Mouse (Mus musculus) heart, embryonic 12.5 days (tissue): Measurements from ENCODE around the gene Muc16. TPM values are rescaled to one million over a fixed set of nuclear protein-coding genes. Genes with fewer than 3 reads are reported as not detected.

ENCODE experiments used
- ATAC-seq: fragments of 200-750 bp; cut with Nextera tagmentation; 2 replicates; pipeline ENCODE4 v1.8.0; 2017; ENCODE audit warnings: moderate TSS enrichment, moderate library complexity; ENCODE audit not compliant: insufficient number of reproducible peaks, low FRiP score
- H3K27ac ChIP-seq: fragments of 300-500 bp; sonication (generic); 2 replicates; pipeline ENCODE4 v1.5.1; 2016; ENCODE audit warnings: mild to moderate bottlenecking, moderate library complexity; ENCODE audit not compliant: poor library complexity, severe bottlenecking
- H3K27me3 ChIP-seq: fragments of 300-500 bp; sonication (generic); replicated peaks from 2 replicates; pipeline ENCODE4 v1.6.1; 2016; ENCODE audit warnings: mild to moderate bottlenecking, moderate library complexity
- H3K36me3 ChIP-seq: fragments of 300-500 bp; sonication (generic); 2 replicates; pipeline ENCODE4 v1.6.1; 2016; ENCODE audit warnings: mild to moderate bottlenecking, moderate library complexity
- H3K4me1 ChIP-seq: fragments of 300-500 bp; sonication (generic); replicated peaks from 2 replicates; pipeline ENCODE4 v1.6.1; 2016; ENCODE audit warnings: mild to moderate bottlenecking
- H3K4me2 ChIP-seq: fragments of 300-500 bp; sonication (generic); 2 replicates; pipeline ENCODE4 v1.6.1; 2016; ENCODE audit warnings: mild to moderate bottlenecking, moderate library complexity
- H3K4me3 ChIP-seq: fragments of 300-500 bp; sonication (generic); 2 replicates; pipeline ENCODE4 v1.5.1; 2016; ENCODE audit warnings: mild to moderate bottlenecking
- H3K9ac ChIP-seq: fragments of 300-500 bp; sonication (generic); 2 replicates; pipeline ENCODE4 v1.6.1; 2016; ENCODE audit warnings: mild to moderate bottlenecking, moderate library complexity
- H3K9me3 ChIP-seq: fragments of 300-500 bp; sonication (generic); replicated peaks from 2 replicates; pipeline ENCODE4 v1.6.1; 2016; ENCODE audit warnings: mild to moderate bottlenecking, moderate library complexity
- WGBS: fragments of 180-500 bp; shearing (Covaris S2); methylation state at CpG from one replicate; pipeline ENCODE4 v1.1.7; 2016; 5-methylcytosine and 5-hydroxymethylcytosine counted together
- polyA plus RNA-seq: library from polyadenylated mRNA; unstranded; fragments of >200 nt; fragmentation: Nextera tagmentation; extraction: Ambion mirVana; gene quantifications from 2 replicates; pipeline ENCODE4 v1.2.1, GENCODE M21; 2016

Gene Muc16
- polyA plus RNA-seq, result 1.7 TPM in 2 replicates

DNA sequence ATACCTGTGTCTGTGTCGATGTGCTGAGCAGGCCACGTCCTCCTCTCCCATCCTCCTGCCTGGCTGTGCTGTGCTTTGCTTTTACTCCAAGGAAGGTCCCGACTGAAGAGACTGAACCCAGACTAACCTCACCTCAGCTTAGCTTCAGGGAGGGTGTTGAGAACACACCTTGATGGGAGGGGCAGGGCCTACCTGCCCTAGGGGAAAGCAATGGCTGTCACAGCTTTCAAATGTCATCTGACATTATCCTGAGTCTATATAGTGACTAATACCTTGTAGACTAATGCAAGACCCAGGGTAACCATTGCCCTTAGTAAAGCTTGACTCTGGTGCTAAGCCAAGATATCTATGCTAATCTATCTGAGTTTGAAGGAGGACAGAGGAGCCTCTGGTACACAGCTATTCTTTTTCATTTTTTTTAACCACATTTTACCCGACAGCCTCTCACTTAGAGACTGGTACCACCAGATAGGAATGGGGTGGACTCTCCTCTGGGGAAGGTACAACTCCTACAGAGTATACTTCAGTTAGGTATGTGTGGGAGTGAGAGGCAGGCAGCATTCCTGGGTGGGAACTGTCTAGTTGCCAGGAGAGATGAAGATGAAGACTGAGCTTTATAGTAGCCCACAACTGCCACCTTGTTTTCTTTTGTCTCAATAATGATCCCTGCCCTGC is at the start of gene Muc16:
TSS of gene Muc16 (minus strand) at position 51 of the 675 bp plus-strand sequence.
- no peak for ATAC-seq
- WGBS, result 63% methylated on average over 4 of the region's 4 CpGs
- no peak within 1 kb of the TSS for H3K4me2 ChIP-seq
- H3K9me3 ChIP-seq, result no peaks in the 10 kb centered on the region
- H3K27me3 ChIP-seq, result no peaks in the 10 kb centered on the region
- no peak within 1 kb of the TSS for H3K9ac ChIP-seq
- no peaks in the 10 kb centered on the region for H3K36me3 ChIP-seq
- no peak within 1 kb of the TSS for H3K4me3 ChIP-seq
- no peaks in the 10 kb centered on the region for H3K4me1 ChIP-seq
- no peak within 1 kb of the TSS for H3K27ac ChIP-seq

DNA sequence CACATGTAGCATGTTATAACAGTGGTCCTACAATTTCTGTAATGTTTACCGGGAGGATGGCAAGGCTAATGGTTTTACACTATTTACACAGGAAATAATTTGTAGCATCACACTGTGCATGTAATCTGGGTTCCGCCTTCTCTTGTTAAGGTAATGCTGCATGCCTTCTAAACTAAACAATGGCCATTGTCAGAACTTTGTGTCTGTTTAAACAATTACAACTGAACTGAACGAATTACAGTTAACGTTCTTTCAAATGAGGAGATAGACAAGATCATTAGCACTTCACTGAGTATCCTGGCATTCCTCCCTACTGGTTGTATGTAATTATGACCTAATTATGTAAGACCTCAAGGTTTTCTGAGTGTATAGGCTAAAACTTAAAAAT is 48.4 kb upstream of the Muc16 start:
- H3K27ac ChIP-seq, result no peak overlapping the region
- no peaks in the 10 kb centered on the region for H3K36me3 ChIP-seq
- 54% methylated on average over 4 of the region's 4 CpGs for WGBS
- H3K4me2 ChIP-seq, result no peak overlapping the region
- no peak overlapping the region for H3K9ac ChIP-seq
- H3K4me1 ChIP-seq, result 0 out of 2 replicates have a peak, but pooled peaks cover 4% of the 10 kb centered on the region
- H3K27me3 ChIP-seq, result no peaks in the 10 kb centered on the region
- no peak overlapping the region for H3K4me3 ChIP-seq
- ATAC-seq, result no peak
- H3K9me3 ChIP-seq, result no peaks in the 10 kb centered on the region

DNA sequence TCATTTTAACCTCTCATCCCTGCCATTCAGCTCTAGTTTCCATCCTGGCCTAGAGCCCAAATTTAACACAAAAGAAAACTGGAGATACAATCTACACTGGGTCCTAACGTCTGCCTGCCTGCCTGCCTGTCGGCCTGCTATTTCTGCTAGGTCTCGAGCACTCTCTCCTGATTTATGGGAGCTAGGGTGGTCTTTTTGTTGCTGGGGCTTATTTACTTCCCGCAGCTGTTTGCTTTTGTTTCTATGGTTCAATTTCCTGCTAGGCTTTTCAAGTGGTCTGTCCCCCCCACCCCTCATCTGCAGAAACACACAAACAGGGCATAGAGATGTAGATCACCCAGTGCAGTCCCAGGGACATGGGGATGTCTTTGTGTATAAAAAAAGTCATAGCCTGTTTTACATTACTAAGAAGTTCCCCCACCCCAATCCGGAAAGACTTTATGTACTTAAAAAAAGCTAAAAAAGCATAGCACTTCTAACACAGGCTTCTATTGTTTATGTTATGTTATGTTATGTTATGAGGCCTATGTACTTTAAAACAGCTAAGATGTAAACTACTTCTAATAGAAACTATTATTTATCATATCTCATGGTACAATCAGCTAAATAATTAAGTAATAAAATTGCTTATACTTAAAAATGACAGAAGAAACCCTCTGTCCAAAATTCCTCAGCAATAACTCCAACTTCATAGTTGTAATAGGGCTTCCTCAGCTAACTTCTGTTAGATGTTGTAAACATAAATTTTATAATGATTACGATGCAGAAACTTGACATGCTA is 47.8 kb upstream of the Muc16 start:
- H3K4me1 ChIP-seq, result 0 out of 2 replicates have a peak, but pooled peaks cover 4% of the 10 kb centered on the region
- H3K27ac ChIP-seq, result no peak overlapping the region
- H3K9ac ChIP-seq, result no peak overlapping the region
- no peaks in the 10 kb centered on the region for H3K9me3 ChIP-seq
- no peaks in the 10 kb centered on the region for H3K36me3 ChIP-seq
- no peak overlapping the region for H3K4me2 ChIP-seq
- H3K4me3 ChIP-seq, result no peak overlapping the region
- no peaks in the 10 kb centered on the region for H3K27me3 ChIP-seq
- ATAC-seq, result no peak
- 37% methylated on average over 6 of the region's 6 CpGs for WGBS

DNA sequence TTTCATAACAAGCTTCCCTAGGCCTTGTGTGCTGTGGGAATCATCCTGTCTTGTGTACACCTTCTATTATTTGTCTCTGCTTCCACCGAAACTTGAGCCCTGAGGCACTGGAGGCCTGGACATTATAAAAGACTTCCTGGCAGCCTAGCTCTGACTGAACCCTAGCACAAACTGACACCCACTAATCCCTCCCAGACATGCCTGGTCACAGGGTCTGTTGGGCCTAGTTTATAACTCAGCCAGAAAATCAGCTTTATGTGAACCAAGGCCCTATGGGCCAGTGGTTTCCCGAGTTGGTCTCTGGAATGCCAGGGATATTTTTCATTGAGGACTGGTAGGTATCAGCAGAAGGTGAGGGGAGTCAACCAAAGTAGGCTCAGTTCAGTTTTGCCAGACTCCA is 46.7 kb upstream of the Muc16 start:
- ATAC-seq, result no peak
- Histone ChIP-seq H3K36me3 (no peaks in the 10 kb centered on the region), H3K9me3 (no peaks in the 10 kb centered on the region), H3K27me3 (no peaks in the 10 kb centered on the region), H3K4me2 (no peak overlapping the region), H3K4me3 (no peak overlapping the region), H3K4me1 (0 out of 2 replicates have a peak, but pooled peaks cover 4% of the 10 kb centered on the region), H3K27ac (no peak overlapping the region), H3K9ac (no peak overlapping the region)
- 41% methylated on average over 2 of the region's 2 CpGs for WGBS

DNA sequence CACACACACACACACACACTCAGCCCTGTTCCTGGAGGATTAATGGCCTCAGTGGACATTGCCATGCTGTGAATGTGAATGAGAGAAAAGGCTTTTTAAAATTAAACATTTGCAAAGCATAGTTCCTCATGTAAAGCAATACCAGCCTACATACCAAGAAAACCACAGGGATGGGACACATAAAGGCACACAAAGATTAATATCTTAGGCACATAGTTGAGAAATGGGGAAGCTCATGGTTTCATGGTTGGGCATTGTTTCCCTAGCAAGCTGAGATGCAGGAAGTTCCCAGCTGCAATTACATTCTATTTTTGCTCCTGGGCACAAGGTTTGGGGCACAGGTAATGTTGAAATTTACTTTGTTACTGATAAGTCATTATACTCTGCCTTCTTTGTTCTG is 31.3 kb upstream of the Muc16 start:
- no peak for ATAC-seq
- H3K4me3 ChIP-seq, result no peak overlapping the region
- no peaks in the 10 kb centered on the region for H3K9me3 ChIP-seq
- no peak overlapping the region for H3K27ac ChIP-seq
- no peaks in the 10 kb centered on the region for H3K36me3 ChIP-seq
- H3K4me1 ChIP-seq, result no peaks in the 10 kb centered on the region
- H3K4me2 ChIP-seq, result no peak overlapping the region
- no peaks in the 10 kb centered on the region for H3K27me3 ChIP-seq
- H3K9ac ChIP-seq, result no peak overlapping the region

DNA sequence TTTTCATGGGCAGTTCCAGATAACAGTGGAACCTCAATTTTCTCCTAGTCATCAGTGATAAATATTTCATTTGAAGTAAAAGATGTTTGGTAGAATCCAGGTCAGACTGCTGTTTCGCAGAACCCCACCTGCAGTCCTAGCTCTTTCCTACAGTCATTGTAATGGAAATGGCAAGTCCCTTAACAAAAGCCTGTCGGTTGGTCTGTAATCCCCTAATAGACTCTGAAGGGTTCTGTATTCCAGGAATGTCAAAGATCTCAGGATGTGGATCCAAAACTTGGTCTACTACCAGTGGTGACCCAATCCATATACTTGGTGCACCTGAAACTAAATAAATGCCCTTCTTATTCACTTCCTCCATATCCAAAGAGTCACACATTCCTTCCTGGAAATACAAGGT is 76.0 kb downstream of the Muc16 start:
- WGBS, result 68% methylated on average over 2 of the region's 2 CpGs

DNA sequence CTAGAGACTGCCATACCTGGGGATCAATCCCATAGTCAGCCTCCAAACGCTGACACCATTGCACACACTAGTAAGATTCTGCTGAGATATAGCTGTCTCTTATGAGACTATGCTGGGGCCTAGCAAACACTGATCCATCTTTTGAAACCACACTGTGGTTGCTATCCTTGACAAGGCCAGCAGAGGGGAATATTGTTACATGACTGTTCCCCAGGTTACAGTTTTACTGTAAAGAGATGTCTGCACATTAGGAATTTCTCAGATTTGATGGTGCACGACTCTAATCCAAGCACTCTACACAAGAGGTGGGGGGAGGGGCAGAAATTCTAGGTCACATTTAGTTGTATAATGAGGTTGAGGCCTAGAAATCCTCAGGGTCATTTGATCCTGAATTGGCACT is 166.2 kb downstream of the Muc16 start:
- Histone ChIP-seq H3K4me2 (no peak overlapping the region), H3K27me3 (no peaks in the 10 kb centered on the region), H3K4me1 (no peaks in the 10 kb centered on the region), H3K9ac (no peak overlapping the region), H3K4me3 (no peak overlapping the region), H3K9me3 (no peaks in the 10 kb centered on the region), H3K36me3 (no peaks in the 10 kb centered on the region), H3K27ac (no peak overlapping the region)
- WGBS, result 46% methylated on average over 2 of the region's 2 CpGs
- no peak for ATAC-seq

More for the DNA sequence above, 76.0 kb downstream of the Muc16 start:
- Histone ChIP-seq H3K4me1 (no peaks in the 10 kb centered on the region), H3K4me2 (no peak overlapping the region), H3K4me3 (no peak overlapping the region), H3K27me3 (no peaks in the 10 kb centered on the region), H3K36me3 (no peaks in the 10 kb centered on the region), H3K9ac (no peak overlapping the region), H3K27ac (no peak overlapping the region), H3K9me3 (no peaks in the 10 kb centered on the region)
- ATAC-seq, result no peak

DNA sequence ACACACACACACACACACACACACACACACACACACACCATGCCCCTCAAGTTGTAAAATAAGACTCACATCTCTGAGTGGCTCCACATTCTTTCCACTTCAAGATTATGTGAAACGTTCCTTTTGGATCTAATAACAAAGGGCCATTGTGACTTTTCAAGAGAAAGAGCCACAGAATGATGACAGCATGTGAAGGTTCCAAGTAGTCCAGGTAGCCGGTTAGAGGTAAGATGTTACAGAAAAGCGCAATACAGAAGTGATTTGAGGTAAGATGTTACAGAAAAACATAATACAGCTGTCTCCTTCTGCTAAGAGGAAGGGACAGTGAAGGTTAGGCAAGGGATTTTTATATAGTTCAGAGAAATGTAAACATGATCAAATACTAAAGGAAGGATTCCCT is 196.2 kb downstream of the Muc16 start, which contains the start of the genes Zfp558 and Mbd3l1:
TSS of gene Zfp558 (minus strand) at position 101 of the 400 bp plus-strand sequence.
TSS of gene Mbd3l1 (plus strand) at position 192 of the 400 bp plus-strand sequence.
- Histone ChIP-seq H3K4me3 (no peak within 1 kb of the TSS), H3K9ac (no peak within 1 kb of the TSS), H3K36me3 (no peaks in the 10 kb centered on the region), H3K27ac (no peak within 1 kb of the TSS), H3K27me3 (no peaks in the 10 kb centered on the region), H3K4me2 (no peak within 1 kb of the TSS), H3K4me1 (no peaks in the 10 kb centered on the region), H3K9me3 (no peaks in the 10 kb centered on the region)
- ATAC-seq, result no peak
- 61% methylated on average over 3 of the region's 3 CpGs for WGBS

DNA sequence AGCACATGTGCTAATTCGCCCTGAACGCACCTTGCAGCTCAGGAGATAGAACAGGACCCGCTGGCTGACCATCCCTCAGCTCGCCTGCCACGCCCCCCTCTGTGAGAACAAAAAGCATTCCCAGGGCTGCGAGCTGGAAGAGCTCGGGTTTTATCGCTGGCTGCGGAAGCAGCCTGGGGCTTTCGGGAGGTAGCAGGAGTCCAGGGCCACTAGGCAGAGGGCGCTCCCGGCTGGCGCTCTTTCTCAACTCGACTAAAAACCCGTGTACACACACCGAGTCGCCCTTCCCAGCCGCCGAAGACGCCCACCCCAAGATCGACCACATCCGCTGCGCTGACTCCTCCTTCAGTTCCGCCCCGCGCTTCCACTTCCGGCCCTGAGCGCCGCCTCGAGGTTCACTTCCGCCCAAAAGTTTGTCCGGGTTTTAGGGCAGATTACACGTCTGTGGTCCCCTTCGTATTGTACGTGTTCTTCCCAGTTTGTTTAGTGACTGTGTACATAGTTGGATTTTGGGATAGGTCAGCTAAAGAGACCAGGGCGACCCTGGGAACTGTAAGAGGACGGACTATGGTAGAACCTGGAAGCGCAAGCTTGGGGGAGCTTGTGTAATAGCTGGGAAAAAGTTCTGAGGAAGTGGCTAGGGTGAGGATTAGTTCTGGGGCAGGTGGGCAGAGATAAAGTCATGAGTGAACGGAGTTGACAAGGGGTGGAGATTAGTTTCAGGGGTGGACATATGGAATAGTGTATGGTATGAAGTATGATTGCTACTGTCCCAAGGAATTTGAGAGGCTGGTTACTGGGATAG is 200.8 kb downstream of the Muc16 start:
- WGBS, result 4% methylated on average over 39 of the region's 39 CpGs
- H3K9ac ChIP-seq, result peak overlapping the region; percentile 71
- peak overlapping the region; percentile 78 for H3K27ac ChIP-seq
- H3K4me2 ChIP-seq, result peak overlapping the region; percentile 70
- H3K4me1 ChIP-seq, result peaks cover 4% of the 10 kb centered on the region
- no peaks in the 10 kb centered on the region for H3K9me3 ChIP-seq
- H3K4me3 ChIP-seq, result peak overlapping the region; percentile 61
- no peaks in the 10 kb centered on the region for H3K27me3 ChIP-seq
- H3K36me3 ChIP-seq, result 0 out of 2 replicates have a peak, but pooled peaks cover under 1% of the 10 kb centered on the region
- ATAC-seq, result peak; percentile 93

DNA sequence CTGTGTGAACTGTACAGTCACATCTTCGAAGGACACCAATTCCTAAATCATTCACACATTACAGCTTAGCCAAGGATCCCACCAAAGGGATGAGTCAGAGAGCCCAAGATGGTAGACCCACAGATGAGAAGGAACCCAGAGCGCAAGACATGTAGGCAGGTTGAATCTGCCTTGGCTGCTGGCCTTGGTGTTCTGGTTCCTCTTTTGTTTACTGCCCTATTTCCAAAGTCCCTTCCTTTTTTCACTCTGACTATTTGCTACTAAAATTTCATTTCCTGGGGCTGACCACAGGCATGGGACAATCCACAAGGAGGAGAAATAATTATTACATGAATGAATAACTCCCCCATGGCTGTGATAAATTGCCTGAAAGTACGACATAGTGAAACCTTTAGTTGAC is 206.3 kb downstream of the Muc16 start:
- ATAC-seq, result no peak
- peaks cover 23% of the 10 kb centered on the region for H3K36me3 ChIP-seq
- WGBS, result 81% methylated on average over 3 of the region's 3 CpGs

DNA sequence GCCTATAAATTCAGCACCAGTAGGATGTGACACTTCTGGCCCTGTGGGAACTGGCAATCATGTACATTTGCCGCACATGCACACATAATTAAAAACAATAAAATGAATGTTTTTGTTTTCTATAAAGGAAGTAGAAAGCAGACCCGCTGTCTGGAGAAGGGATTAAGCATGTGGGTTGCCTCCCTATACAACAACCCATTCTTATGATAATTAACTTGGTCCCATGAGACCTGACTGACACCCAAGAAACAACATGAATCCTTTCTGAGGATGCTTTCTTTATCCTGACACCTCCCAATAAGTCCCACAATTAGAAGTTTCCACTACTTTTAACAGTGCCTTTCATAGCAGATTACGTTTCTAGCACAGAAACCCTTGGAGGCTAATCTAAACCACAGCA is 207.0 kb downstream of the Muc16 start:
- H3K27me3 ChIP-seq, result no peaks in the 10 kb centered on the region
- H3K9me3 ChIP-seq, result peaks cover 9% of the 10 kb centered on the region; the same call in 1 of the 2 replicates
- no peak overlapping the region for H3K4me2 ChIP-seq
- no peak overlapping the region for H3K9ac ChIP-seq
- WGBS, result 79% methylated on average over 3 of the region's 3 CpGs
- no peaks in the 10 kb centered on the region for H3K4me1 ChIP-seq
- no peak overlapping the region for H3K4me3 ChIP-seq
- H3K36me3 ChIP-seq, result peaks cover 30% of the 10 kb centered on the region
- no peak for ATAC-seq
- H3K27ac ChIP-seq, result no peak overlapping the region

More for the DNA sequence above, 206.3 kb downstream of the Muc16 start:
- no peaks in the 10 kb centered on the region for H3K27me3 ChIP-seq
- peaks cover 5% of the 10 kb centered on the region; the same call in 1 of the 2 replicates for H3K9me3 ChIP-seq
- H3K9ac ChIP-seq, result no peak overlapping the region
- H3K4me2 ChIP-seq, result no peak overlapping the region
- H3K4me1 ChIP-seq, result peaks cover 4% of the 10 kb centered on the region
- H3K4me3 ChIP-seq, result no peak overlapping the region
- no peak overlapping the region for H3K27ac ChIP-seq
